Mouse (Mus musculus) layer of hippocampus, adult 2 months (tissue): ENCODE data around the gene Arid2. TPM values are rescaled to one million over a fixed set of nuclear protein-coding genes. Genes with fewer than 3 reads are reported as not detected.
A peak's percentile ranks its signal among the peaks of the same experiment; 100 is the strongest.

ENCODE experiments used
- DNase-seq, 2 experiments: peaks; one replicate each; pipeline ENCODE4 v3.0.0; 2022; ENCODE audit warnings: low spot score in 2 of 2
- H3K27ac ChIP-seq: fragments of 200-600 bp; 2 replicates; pipeline ENCODE4 v1.8.1; 2022
- H3K4me3 ChIP-seq: fragments of 200-600 bp; 2 replicates; pipeline ENCODE4 v1.8.1; 2022; ENCODE audit warnings: mild to moderate bottlenecking
- CTCF ChIP-seq: fragments of 200-600 bp; conservative IDR thresholded peaks from 2 replicates; pipeline ENCODE4 v1.8.1; 2022; ENCODE audit warnings: antibody characterized with exemption, mild to moderate bottlenecking, moderate library complexity
- total RNA-seq, 2 experiments: library from RNA; stranded (reverse); gene quantifications; 2 replicates each; pipeline ENCODE4 v1.2.3; 2021

Gene Arid2
- total RNA-seq, 2 experiments from 2014 or later: 34.9 to 36.6 TPM

- no peak for TF ChIP-seq CTCF
- Histone ChIP-seq H3K4me3 (no peak overlapping the region), H3K27ac (0 out of 2 replicates have a peak overlapping the region, but pooled peaks have one; percentile 5)
- DNase-seq: no peak
These were observed 46.0 kb downstream of the Arid2 start for GRCm38 (mm10) chr15:96333350-96333749.

- DNase-seq: no peak
- no peak overlapping the region for H3K4me3 ChIP-seq
- no peak for TF ChIP-seq CTCF
- H3K27ac ChIP-seq: no peak overlapping the region
These were observed 53.6 kb downstream of the Arid2 start for GRCm38 (mm10) chr15:96340924-96341323.

GRCm38 (mm10) chr15:96342097-96342496 lies 54.8 kb downstream of the Arid2 start:
- DNase-seq: no peak

GRCm38 (mm10) chr15:96342871-96343270 lies 55.6 kb downstream of the Arid2 start:
- TF ChIP-seq CTCF: no peak
- H3K27ac ChIP-seq: no peak overlapping the region
- no peak for DNase-seq

More at GRCm38 (mm10) chr15:96342097-96342496, 54.8 kb downstream of the Arid2 start:
- TF ChIP-seq CTCF: no peak
- Histone ChIP-seq H3K4me3 (no peak overlapping the region), H3K27ac (no peak overlapping the region)

DNA sequence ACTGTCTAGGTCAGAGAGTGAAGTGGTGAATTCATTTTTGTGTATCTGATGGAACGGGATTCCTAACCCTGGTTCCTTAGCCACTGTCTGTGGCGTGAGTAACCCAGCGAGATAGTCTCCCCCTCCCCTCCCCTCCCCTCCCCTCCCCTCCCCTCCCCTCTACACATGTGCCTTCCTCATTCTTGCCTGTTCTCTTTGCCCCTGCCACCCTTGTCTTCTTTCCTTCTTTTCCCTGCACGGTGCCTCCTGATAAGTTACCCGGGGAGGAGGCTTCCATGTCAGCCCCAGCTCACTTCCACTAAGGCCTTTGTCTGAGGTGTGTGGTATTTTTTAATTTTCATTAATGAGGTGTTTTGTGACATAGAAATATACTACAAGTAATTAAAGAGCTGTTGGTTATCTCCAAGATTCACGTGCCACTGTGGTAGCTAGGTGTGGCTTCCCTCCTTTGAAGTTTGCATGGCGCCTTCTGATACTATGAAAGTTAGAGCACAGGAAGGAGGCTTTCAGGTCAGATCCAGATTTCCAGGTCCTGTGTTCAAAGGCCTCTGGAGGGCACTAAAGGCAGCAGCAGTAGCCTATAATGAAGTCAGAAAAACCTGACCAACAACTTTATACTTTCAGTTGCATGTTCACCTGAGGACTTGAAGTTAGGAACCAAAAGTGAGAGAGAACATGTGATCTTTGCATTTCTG lies 57.4 kb downstream of the Arid2 start:
- no peak for TF ChIP-seq CTCF
- Histone ChIP-seq H3K27ac (no peak overlapping the region), H3K4me3 (no peak overlapping the region)
- no peak for DNase-seq

More at GRCm38 (mm10) chr15:96342871-96343270, 55.6 kb downstream of the Arid2 start:
- H3K4me3 ChIP-seq: no peak overlapping the region

GRCm38 (mm10) chr15:96345312-96345849 lies 58.1 kb downstream of the Arid2 start:
- Histone ChIP-seq H3K4me3 (no peak overlapping the region), H3K27ac (no peak overlapping the region)
- no peak for DNase-seq
- TF ChIP-seq CTCF: no peak

GRCm38 (mm10) chr15:96351432-96351831 lies 64.1 kb downstream of the Arid2 start:
- no peak overlapping the region for H3K4me3 ChIP-seq

GRCm38 (mm10) chr15:96358871-96359270 lies 71.6 kb downstream of the Arid2 start:
- no peak for DNase-seq
- no peak for TF ChIP-seq CTCF
- H3K27ac ChIP-seq: no peak overlapping the region

More at GRCm38 (mm10) chr15:96351432-96351831, 64.1 kb downstream of the Arid2 start:
- no peak overlapping the region for H3K27ac ChIP-seq
- no peak for DNase-seq
- TF ChIP-seq CTCF: no peak

GRCm38 (mm10) chr15:96360614-96361013 lies 73.3 kb downstream of the Arid2 start:
- Histone ChIP-seq H3K4me3 (no peak overlapping the region), H3K27ac (no peak overlapping the region)
- no peak for DNase-seq
- no peak for TF ChIP-seq CTCF

More at GRCm38 (mm10) chr15:96358871-96359270, 71.6 kb downstream of the Arid2 start:
- no peak overlapping the region for H3K4me3 ChIP-seq

DNA sequence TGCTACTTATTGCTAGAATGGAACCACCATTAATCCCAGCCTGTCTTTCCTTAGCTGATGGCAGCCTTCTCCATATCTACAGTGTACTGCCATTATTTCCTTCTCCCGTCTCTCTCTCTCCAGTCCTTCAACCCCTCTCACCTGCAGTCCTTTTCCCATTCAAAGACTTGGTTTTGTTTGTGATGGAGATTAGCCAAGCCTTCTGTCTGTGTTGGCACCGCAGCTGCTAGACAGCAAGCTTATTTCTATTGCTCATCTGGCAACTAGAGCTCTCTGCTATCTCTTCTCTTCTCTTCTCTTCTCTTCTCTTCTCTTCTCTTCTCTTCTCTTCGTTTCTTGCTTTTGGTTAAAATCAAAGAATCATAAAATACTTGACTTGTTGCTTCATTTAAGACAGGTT lies 78.0 kb downstream of the Arid2 start:
- no peak for DNase-seq
- Histone ChIP-seq H3K27ac (no peak overlapping the region), H3K4me3 (no peak overlapping the region)
- no peak for TF ChIP-seq CTCF

GRCm38 (mm10) chr15:96366176-96366963 lies 79.1 kb downstream of the Arid2 start:
- TF ChIP-seq CTCF: no peak
- DNase-seq: no peak
- H3K27ac ChIP-seq: no peak overlapping the region
- H3K4me3 ChIP-seq: no peak overlapping the region

DNA sequence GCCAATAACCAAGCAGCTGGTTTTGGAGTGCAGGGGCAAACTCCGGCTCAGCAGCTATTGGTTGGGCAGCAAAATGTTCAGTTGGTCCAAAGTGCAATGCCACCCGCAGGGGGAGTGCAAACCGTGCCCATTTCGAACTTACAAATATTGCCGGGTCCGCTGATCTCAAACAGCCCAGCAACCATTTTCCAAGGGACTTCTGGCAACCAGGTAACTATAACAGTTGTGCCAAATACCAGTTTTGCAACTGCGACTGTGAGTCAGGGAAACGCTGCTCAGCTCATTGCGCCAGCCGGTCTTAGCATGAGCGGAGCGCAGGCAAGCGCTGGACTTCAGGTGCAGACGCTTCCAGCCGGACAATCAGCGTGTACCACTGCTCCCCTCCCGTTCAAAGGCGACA lies 84.0 kb downstream of the Arid2 start:
- H3K27ac ChIP-seq: no peak overlapping the region
- no peak for DNase-seq
- no peak for TF ChIP-seq CTCF
- no peak overlapping the region for H3K4me3 ChIP-seq

GRCm38 (mm10) chr15:96372628-96373027 lies 85.3 kb downstream of the Arid2 start:
- no peak overlapping the region for H3K27ac ChIP-seq
- no peak for DNase-seq
- TF ChIP-seq CTCF: no peak
- H3K4me3 ChIP-seq: no peak overlapping the region
